Mouse (Mus musculus): ENCODE results near the gene Gm20458.

DNA sequence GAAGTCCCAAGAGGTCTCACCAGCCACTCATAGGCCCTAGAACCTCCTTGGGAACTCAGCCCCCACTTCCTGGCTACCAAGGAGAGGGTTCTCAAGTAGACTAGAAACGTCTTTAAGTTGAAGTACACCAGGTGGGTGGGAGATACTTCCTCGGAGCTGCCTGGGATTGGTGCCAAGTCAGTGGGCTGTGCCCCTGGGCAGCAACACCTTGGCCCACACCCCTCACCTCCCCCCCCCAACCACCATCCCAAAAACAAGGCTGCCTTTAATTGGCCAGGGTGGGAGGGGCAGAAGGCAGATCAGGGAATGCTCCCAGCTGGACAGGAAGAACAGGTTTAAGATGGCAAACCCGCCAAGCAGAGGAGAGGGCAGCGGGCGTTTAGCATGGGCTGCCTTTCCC lies 20.5 kb upstream of the Gm20458 start:
- no peak for TF ChIP-seq POLR2A (IDR thresholded peaks at IDR 0.05; ENCODE audit: borderline replicate concordance, control insufficient read depth, low read depth, low read length)
- TF ChIP-seq CTCF (IDR thresholded peaks at IDR 0.05; ENCODE audit: control insufficient read depth, insufficient read depth, low read length): no peak
